Mouse (Mus musculus): ENCODE results near the gene St5. TPM values are rescaled to one million over a fixed set of nuclear protein-coding genes. Genes with fewer than 3 reads are reported as not detected.

The St5 gene
- total RNA-seq, 1 experiment, result 25.6 TPM

- no peak overlapping the region for H3K4me3 ChIP-seq (ENCODE audit: insufficient read depth in 1 of 2, low read depth in 1 of 2, low read length in 2 of 2, poor library complexity in 1 of 2, severe bottlenecking in 1 of 2)
- H3K9me3 ChIP-seq (ENCODE audit: control insufficient read depth, insufficient read depth, low read depth, low read length), result no peaks in the 10 kb centered on the region
- no peak overlapping the region for H3K27ac ChIP-seq (ENCODE audit: insufficient read depth, low read depth, low read length, poor library complexity, severe bottlenecking)
- H3K4me1 ChIP-seq (ENCODE audit: control insufficient read depth in 2 of 2, insufficient read depth in 2 of 2, low read length in 2 of 2, poor library complexity in 1 of 2), result no peaks in the 10 kb centered on the region
- no peak overlapping the region for H3K9ac ChIP-seq (ENCODE audit: insufficient read depth, low read depth, low read length, poor library complexity, severe bottlenecking)
- no peaks in the 10 kb centered on the region for H3K36me3 ChIP-seq (ENCODE audit: control insufficient read depth, insufficient read depth, low read length, poor library complexity, severe bottlenecking)
- no peak for TF ChIP-seq ZNF384 (IDR thresholded peaks at IDR 0.05; ENCODE audit: low read depth, low read length)
- no peak for TF ChIP-seq ZC3H11A (IDR thresholded peaks at IDR 0.05; ENCODE audit: borderline replicate concordance, low read depth, low read length)
- TF ChIP-seq HCFC1 (IDR thresholded peaks at IDR 0.05; ENCODE audit: borderline replicate concordance, insufficient read depth, low read length), result no peak
- TF ChIP-seq CHD2 (IDR thresholded peaks at IDR 0.05; ENCODE audit: low read depth, low read length), result no peak
- TF ChIP-seq MAFK (IDR thresholded peaks at IDR 0.05; ENCODE audit: insufficient read depth, low read depth, low read length), result no peak
- no peak for DNase-seq (ENCODE audit: low read depth, low spot score)
- in situ Hi-C loops (cut with MboI; ENCODE audit: low sequenced_read_pairs in 2 of 2, unreplicated experiment in 2 of 2), result no loop called here
Measured at GRCm38 (mm10) chr7:109741703-109742102, 38.3 kb upstream of the St5 start.

- in situ Hi-C loops (cut with MboI; ENCODE audit: low sequenced_read_pairs in 2 of 2, unreplicated experiment in 2 of 2), result no loop called here
- no peak overlapping the region for H3K27ac ChIP-seq (ENCODE audit: insufficient read depth, low read depth, low read length, poor library complexity, severe bottlenecking)
- no peak overlapping the region for H3K4me3 ChIP-seq (ENCODE audit: insufficient read depth in 1 of 2, low read depth in 1 of 2, low read length in 2 of 2, poor library complexity in 1 of 2, severe bottlenecking in 1 of 2)
- no peaks in the 10 kb centered on the region for H3K9me3 ChIP-seq (ENCODE audit: control insufficient read depth, insufficient read depth, low read depth, low read length)
- H3K9ac ChIP-seq (ENCODE audit: insufficient read depth, low read depth, low read length, poor library complexity, severe bottlenecking), result no peak overlapping the region
- DNase-seq (ENCODE audit: low read depth, low spot score), result no peak
- TF ChIP-seq HCFC1 (IDR thresholded peaks at IDR 0.05; ENCODE audit: borderline replicate concordance, insufficient read depth, low read length) (no peak), ZC3H11A (IDR thresholded peaks at IDR 0.05; ENCODE audit: borderline replicate concordance, low read depth, low read length) (no peak), MAFK (IDR thresholded peaks at IDR 0.05; ENCODE audit: insufficient read depth, low read depth, low read length) (no peak), CHD2 (IDR thresholded peaks at IDR 0.05; ENCODE audit: low read depth, low read length) (no peak), ZNF384 (IDR thresholded peaks at IDR 0.05; ENCODE audit: low read depth, low read length) (no peak)
- no peaks in the 10 kb centered on the region for H3K36me3 ChIP-seq (ENCODE audit: control insufficient read depth, insufficient read depth, low read length, poor library complexity, severe bottlenecking)
- no peaks in the 10 kb centered on the region for H3K4me1 ChIP-seq (ENCODE audit: control insufficient read depth in 2 of 2, insufficient read depth in 2 of 2, low read length in 2 of 2, poor library complexity in 1 of 2)
Measured at GRCm38 (mm10) chr7:109741060-109741459, 37.7 kb upstream of the St5 start.

- Histone ChIP-seq H3K4me1 (ENCODE audit: control insufficient read depth in 2 of 2, insufficient read depth in 2 of 2, low read length in 2 of 2, poor library complexity in 1 of 2) (no peaks in the 10 kb centered on the region), H3K27ac (ENCODE audit: insufficient read depth, low read depth, low read length, poor library complexity, severe bottlenecking) (no peak overlapping the region), H3K4me3 (ENCODE audit: insufficient read depth in 1 of 2, low read depth in 1 of 2, low read length in 2 of 2, poor library complexity in 1 of 2, severe bottlenecking in 1 of 2) (no peak overlapping the region), H3K36me3 (ENCODE audit: control insufficient read depth, insufficient read depth, low read length, poor library complexity, severe bottlenecking) (no peaks in the 10 kb centered on the region), H3K9me3 (ENCODE audit: control insufficient read depth, insufficient read depth, low read depth, low read length) (no peaks in the 10 kb centered on the region), H3K9ac (ENCODE audit: insufficient read depth, low read depth, low read length, poor library complexity, severe bottlenecking) (no peak overlapping the region)
- no peak for DNase-seq (ENCODE audit: low read depth, low spot score)
- in situ Hi-C loops (cut with MboI; ENCODE audit: low sequenced_read_pairs in 2 of 2, unreplicated experiment in 2 of 2), result no loop called here
- TF ChIP-seq HCFC1 (IDR thresholded peaks at IDR 0.05; ENCODE audit: borderline replicate concordance, insufficient read depth, low read length) (no peak), ZNF384 (IDR thresholded peaks at IDR 0.05; ENCODE audit: low read depth, low read length) (no peak), MAFK (IDR thresholded peaks at IDR 0.05; ENCODE audit: insufficient read depth, low read depth, low read length) (no peak), ZC3H11A (IDR thresholded peaks at IDR 0.05; ENCODE audit: borderline replicate concordance, low read depth, low read length) (no peak), CHD2 (IDR thresholded peaks at IDR 0.05; ENCODE audit: low read depth, low read length) (no peak)
Measured at GRCm38 (mm10) chr7:109739822-109740370, 36.5 kb upstream of the St5 start.

GRCm38 (mm10) chr7:109734806-109735205 lies 31.4 kb upstream of the St5 start:
- H3K9me3 ChIP-seq (ENCODE audit: control insufficient read depth, insufficient read depth, low read depth, low read length), result no peaks in the 10 kb centered on the region
- H3K36me3 ChIP-seq (ENCODE audit: control insufficient read depth, insufficient read depth, low read length, poor library complexity, severe bottlenecking), result no peaks in the 10 kb centered on the region
- H3K4me3 ChIP-seq (ENCODE audit: insufficient read depth in 1 of 2, low read depth in 1 of 2, low read length in 2 of 2, poor library complexity in 1 of 2, severe bottlenecking in 1 of 2), result no peak overlapping the region
- in situ Hi-C loops (cut with MboI; ENCODE audit: low sequenced_read_pairs in 2 of 2, unreplicated experiment in 2 of 2), result no loop called here
- no peak overlapping the region for H3K9ac ChIP-seq (ENCODE audit: insufficient read depth, low read depth, low read length, poor library complexity, severe bottlenecking)
- TF ChIP-seq CHD2 (IDR thresholded peaks at IDR 0.05; ENCODE audit: low read depth, low read length) (no peak), ZNF384 (IDR thresholded peaks at IDR 0.05; ENCODE audit: low read depth, low read length) (no peak), MAFK (IDR thresholded peaks at IDR 0.05; ENCODE audit: insufficient read depth, low read depth, low read length) (no peak)
- H3K27ac ChIP-seq (ENCODE audit: insufficient read depth, low read depth, low read length, poor library complexity, severe bottlenecking), result no peak overlapping the region
- DNase-seq (ENCODE audit: low read depth, low spot score), result no peak
- no peaks in the 10 kb centered on the region for H3K4me1 ChIP-seq (ENCODE audit: control insufficient read depth in 2 of 2, insufficient read depth in 2 of 2, low read length in 2 of 2, poor library complexity in 1 of 2)

- no peaks in the 10 kb centered on the region for H3K36me3 ChIP-seq (ENCODE audit: control insufficient read depth, insufficient read depth, low read length, poor library complexity, severe bottlenecking)
- H3K4me1 ChIP-seq (ENCODE audit: control insufficient read depth in 2 of 2, insufficient read depth in 2 of 2, low read length in 2 of 2, poor library complexity in 1 of 2), result peaks cover 0 to 2% of the 10 kb centered on the region in 2 experiments; a peak in 1 of 4 replicates
- no peak within 1 kb of the TSS for H3K27ac ChIP-seq (ENCODE audit: insufficient read depth, low read depth, low read length, poor library complexity, severe bottlenecking)
- H3K4me3 ChIP-seq (ENCODE audit: insufficient read depth in 1 of 2, low read depth in 1 of 2, low read length in 2 of 2, poor library complexity in 1 of 2, severe bottlenecking in 1 of 2), result no peak within 1 kb of the TSS
- DNase-seq (ENCODE audit: low read depth, low spot score), result no peak
- in situ Hi-C loops (cut with MboI; ENCODE audit: low sequenced_read_pairs in 2 of 2, unreplicated experiment in 2 of 2), result no loop called here
- H3K9ac ChIP-seq (ENCODE audit: insufficient read depth, low read depth, low read length, poor library complexity, severe bottlenecking), result no peak within 1 kb of the TSS
- TF ChIP-seq CHD2 (IDR thresholded peaks at IDR 0.05; ENCODE audit: low read depth, low read length) (no peak), HCFC1 (IDR thresholded peaks at IDR 0.05; ENCODE audit: borderline replicate concordance, insufficient read depth, low read length) (no peak), ZNF384 (IDR thresholded peaks at IDR 0.05; ENCODE audit: low read depth, low read length) (no peak)
- H3K9me3 ChIP-seq (ENCODE audit: control insufficient read depth, insufficient read depth, low read depth, low read length), result no peaks in the 10 kb centered on the region
Measured at GRCm38 (mm10) chr7:109731626-109732025, 28.2 kb upstream of the St5 start, which contains the start of gene Ascl3. Gene Ascl3, minus strand, starts transcription at chr7:109731726.
